Comparison of ENCODE assay signal across 8 mouse cellular contexts in genomic region chr2:71644038-71644470, GRCm38 (mm10).
A peak's percentile ranks its signal among the peaks of the same experiment; 100 is the strongest.
DNase-seq lines count a peak whose midpoint lies in the region; ATAC-seq and TF ChIP-seq lines count a peak whose summit lies in the region.

No protein-coding gene starts in this region.

- no peak for ATAC-seq in hindbrain, embryonic 12.5 days (ENCODE audit: low FRiP score)
- no peak for ATAC-seq in hindbrain, embryonic 16.5 days
- ATAC-seq in liver, postnatal 0 days, result peak; percentile 72

- H3K4me2 ChIP-seq in hindbrain, embryonic 12.5 days (replicated peaks), result no peak overlapping the region
- H3K4me2 ChIP-seq in hindbrain, embryonic 16.5 days (ENCODE audit: low read length), result no peak overlapping the region
- no peak overlapping the region for H3K4me2 ChIP-seq in liver, postnatal 0 days (ENCODE audit: low read depth, low read length)

- WGBS in hindbrain, embryonic 12.5 days, result 63% methylated on average over 6 of the region's 6 CpGs
- WGBS in hindbrain, embryonic 16.5 days, result 59% methylated on average over 6 of the region's 6 CpGs
- 27% methylated on average over 6 of the region's 6 CpGs for WGBS in liver, postnatal 0 days (ENCODE audit: insufficient replicate concordance)

- no peak overlapping the region for H3K9ac ChIP-seq in hindbrain, embryonic 12.5 days
- H3K9ac ChIP-seq in hindbrain, embryonic 16.5 days (ENCODE audit: low read depth, low read length), result no peak overlapping the region
- H3K9ac ChIP-seq in liver, postnatal 0 days (replicated peaks), result no peak overlapping the region

- peak; percentile 77 for DNase-seq in brain, adult 2 months (ENCODE audit: low read depth, low spot score)
- DNase-seq in heart, postnatal 14 days, result peak; percentile 28 to 33
- DNase-seq in liver, postnatal 0 days, result peak; percentile 48
- peak; percentile 43 for DNase-seq in urinary bladder, postnatal 25 days (ENCODE audit: low spot score)
- no peak for DNase-seq in left cerebral cortex, postnatal 4 days
- no peak for DNase-seq in thymus, postnatal 36 days

- no peaks in the 10 kb centered on the region for H3K27me3 ChIP-seq in hindbrain, embryonic 12.5 days
- H3K27me3 ChIP-seq in hindbrain, embryonic 16.5 days (replicated peaks; ENCODE audit: control insufficient read depth, insufficient read depth, low read length), result no peaks in the 10 kb centered on the region
- no peaks in the 10 kb centered on the region for H3K27me3 ChIP-seq in liver, postnatal 0 days (ENCODE audit: insufficient read depth, low read length)

- 0 out of 2 replicates have a peak overlapping the region, but pooled peaks have one; percentile 12 for H3K27ac ChIP-seq in hindbrain, embryonic 12.5 days
- H3K27ac ChIP-seq in hindbrain, embryonic 16.5 days (ENCODE audit: low read depth, low read length), result no peak overlapping the region
- H3K27ac ChIP-seq in liver, postnatal 0 days (ENCODE audit: low read depth), result no peak overlapping the region

- no peaks in the 10 kb centered on the region for H3K4me1 ChIP-seq in hindbrain, embryonic 12.5 days
- H3K4me1 ChIP-seq in hindbrain, embryonic 16.5 days (ENCODE audit: control insufficient read depth, insufficient read depth, low read depth, low read length), result 0 out of 2 replicates have a peak, but pooled peaks cover 3% of the 10 kb centered on the region
- H3K4me1 ChIP-seq in liver, postnatal 0 days (ENCODE audit: insufficient read depth), result no peaks in the 10 kb centered on the region

- no peaks in the 10 kb centered on the region for H3K36me3 ChIP-seq in hindbrain, embryonic 12.5 days
- H3K36me3 ChIP-seq in hindbrain, embryonic 16.5 days (ENCODE audit: control insufficient read depth, insufficient read depth, low read length), result no peaks in the 10 kb centered on the region
- no peaks in the 10 kb centered on the region for H3K36me3 ChIP-seq in liver, postnatal 0 days (replicated peaks; ENCODE audit: insufficient read depth, low read length)

- no peak for TF ChIP-seq CTCF in liver, postnatal 0 days (IDR thresholded peaks at IDR 0.05; ENCODE audit: low read depth)

- no peak overlapping the region for H3K4me3 ChIP-seq in hindbrain, embryonic 12.5 days
- H3K4me3 ChIP-seq in hindbrain, embryonic 16.5 days (ENCODE audit: low read length), result no peak overlapping the region
- no peak overlapping the region for H3K4me3 ChIP-seq in liver, postnatal 0 days (ENCODE audit: low read depth, low read length)

- TF ChIP-seq EP300 in liver, postnatal 0 days (IDR thresholded peaks at IDR 0.05; ENCODE audit: low read depth), result no peak

- H3K9me3 ChIP-seq in hindbrain, embryonic 12.5 days (replicated peaks), result no peaks in the 10 kb centered on the region
- no peaks in the 10 kb centered on the region; the same call in none of the 2 replicates for H3K9me3 ChIP-seq in hindbrain, embryonic 16.5 days (ENCODE audit: control insufficient read depth, low read length)
- no peaks in the 10 kb centered on the region for H3K9me3 ChIP-seq in liver, postnatal 0 days (ENCODE audit: low read length)

- intact Hi-C loops in heart, postnatal 14 days (cut with DNase I), result no loop called here
- intact Hi-C loops in left cerebral cortex, postnatal 4 days (cut with DNase I), result no loop called here

Comparison
In these comparisons a context has a peak if more than half of its experiments do, and no peak if none do; other contexts are left out.
1. DNase-seq: peak in brain, adult 2 months (single experiment), heart, postnatal 14 days (2 of 2), liver, postnatal 0 days (single experiment) and urinary bladder, postnatal 25 days (single experiment); none in left cerebral cortex, postnatal 4 days (single experiment) and thymus, postnatal 36 days (0 of 2).